Mouse (Mus musculus) lung, embryonic 16.5 days (tissue): ENCODE measurements around the gene Usf1. TPM values are rescaled to one million over a fixed set of nuclear protein-coding genes. Genes with fewer than 3 reads are reported as not detected.

Experiments
- ATAC-seq: fragments of 200-750 bp; cut with Nextera tagmentation; 2 replicates; pipeline ENCODE4 v1.8.0; 2017; ENCODE audit warnings: low read depth, mild to moderate bottlenecking, moderate library complexity
- H3K27ac ChIP-seq: fragments of 300-500 bp; sonication (generic); 2 replicates; pipeline ENCODE4 v1.5.1; 2014; ENCODE audit warnings: mild to moderate bottlenecking, control low read depth, low read length
- H3K27me3 ChIP-seq: fragments of 300-500 bp; sonication (generic); 2 replicates; pipeline ENCODE4 v1.6.1; 2014; ENCODE audit warnings: low read depth, low read length, mixed read lengths; ENCODE audit not compliant: control insufficient read depth, insufficient read depth
- H3K36me3 ChIP-seq: fragments of 300-500 bp; sonication (generic); 2 replicates; pipeline ENCODE4 v1.6.1; 2014; ENCODE audit warnings: low read length; ENCODE audit not compliant: control insufficient read depth, insufficient read depth
- H3K4me1 ChIP-seq: fragments of 300-500 bp; sonication (generic); replicated peaks from 2 replicates; pipeline ENCODE4 v1.6.1; 2014; ENCODE audit warnings: low read length, mixed read lengths; ENCODE audit not compliant: control insufficient read depth, insufficient read depth
- H3K4me2 ChIP-seq: fragments of 300-500 bp; sonication (generic); 2 replicates; pipeline ENCODE4 v1.6.1; 2014; ENCODE audit warnings: low read depth, low read length, control low read depth
- H3K4me3 ChIP-seq: fragments of 300-500 bp; sonication (generic); 2 replicates; pipeline ENCODE4 v1.5.1; 2014; ENCODE audit warnings: mild to moderate bottlenecking, low read length, control low read depth
- H3K9ac ChIP-seq: fragments of 300-500 bp; sonication (generic); 2 replicates; pipeline ENCODE4 v1.6.1; 2014; ENCODE audit warnings: low read length, control low read depth
- H3K9me3 ChIP-seq: fragments of 300-500 bp; sonication (generic); 2 replicates; pipeline ENCODE4 v1.6.1; 2016; ENCODE audit warnings: low read length; ENCODE audit not compliant: control insufficient read depth
- WGBS: fragments of 180-500 bp; shearing (Covaris S2); extraction: QIAGEN DNeasy Blood & Tissue Kit; methylation state at CpG from one replicate; pipeline ENCODE4 v1.1.7; 2014; 5-methylcytosine and 5-hydroxymethylcytosine counted together
- polyA plus RNA-seq: library from polyadenylated mRNA; unstranded; fragments of >200 nt; fragmentation: Nextera tagmentation; extraction: Ambion mirVana; gene quantifications from 2 replicates; pipeline ENCODE4 v1.2.1, GENCODE M21; 2015

Usf1 gene
- polyA plus RNA-seq, 1 experiment from 2014 or later, result 81.7 TPM

- Histone ChIP-seq H3K27ac (no peak overlapping the region), H3K9ac (no peak overlapping the region), H3K9me3 (no peaks in the 10 kb centered on the region), H3K27me3 (peaks cover 2% of the 10 kb centered on the region; the same call in 1 of the 2 replicates), H3K36me3 (no peaks in the 10 kb centered on the region), H3K4me1 (peaks cover 5% of the 10 kb centered on the region), H3K4me2 (no peak overlapping the region), H3K4me3 (no peak overlapping the region)
- 80% methylated on average over 11 of the region's 11 CpGs for WGBS
- ATAC-seq, result no peak
Measured at GRCm38 (mm10) chr1:171382096-171382620, 29.0 kb upstream of the Usf1 start.

- no peak overlapping the region for H3K27ac ChIP-seq
- H3K36me3 ChIP-seq, result no peaks in the 10 kb centered on the region
- no peak overlapping the region for H3K4me2 ChIP-seq
- no peak overlapping the region for H3K4me3 ChIP-seq
- ATAC-seq, result no peak
- peaks cover 5% of the 10 kb centered on the region for H3K4me1 ChIP-seq
- no peaks in the 10 kb centered on the region for H3K9me3 ChIP-seq
- peaks cover 2% of the 10 kb centered on the region; the same call in 1 of the 2 replicates for H3K27me3 ChIP-seq
- no peak overlapping the region for H3K9ac ChIP-seq
- WGBS, result 58% methylated on average over 9 of the region's 9 CpGs
Measured at GRCm38 (mm10) chr1:171384361-171384760, 26.8 kb upstream of the Usf1 start.

GRCm38 (mm10) chr1:171385171-171385570 is 25.9 kb upstream of the Usf1 start:
- 54% methylated on average over 9 of the region's 9 CpGs for WGBS
- ATAC-seq, result no peak
- Histone ChIP-seq H3K4me2 (no peak overlapping the region), H3K27me3 (peaks cover 2% of the 10 kb centered on the region; the same call in 1 of the 2 replicates), H3K4me3 (no peak overlapping the region), H3K36me3 (no peaks in the 10 kb centered on the region), H3K9me3 (no peaks in the 10 kb centered on the region), H3K9ac (no peak overlapping the region), H3K4me1 (0 out of 2 replicates have a peak, but pooled peaks cover 2% of the 10 kb centered on the region), H3K27ac (no peak overlapping the region)

GRCm38 (mm10) chr1:171387099-171387498 is 24.0 kb upstream of the Usf1 start:
- H3K9me3 ChIP-seq, result no peaks in the 10 kb centered on the region
- no peaks in the 10 kb centered on the region for H3K27me3 ChIP-seq
- no peak overlapping the region for H3K4me3 ChIP-seq
- ATAC-seq, result peak; percentile 23; the same call in 1 of the 2 replicates
- WGBS, result 25% methylated on average over 6 of the region's 6 CpGs
- no peak overlapping the region for H3K27ac ChIP-seq
- H3K4me2 ChIP-seq, result no peak overlapping the region
- H3K36me3 ChIP-seq, result no peaks in the 10 kb centered on the region
- no peak overlapping the region for H3K9ac ChIP-seq
- no peaks in the 10 kb centered on the region for H3K4me1 ChIP-seq

- H3K4me2 ChIP-seq, result no peak within 1 kb of the TSS
- no peaks in the 10 kb centered on the region for H3K9me3 ChIP-seq
- H3K27me3 ChIP-seq, result no peaks in the 10 kb centered on the region
- WGBS, result 69% methylated on average over 15 of the region's 15 CpGs
- no peak within 1 kb of the TSS; the same call in 1 of the 2 replicates for H3K27ac ChIP-seq
- peak within 1 kb of the TSS; percentile 13; the same call in 1 of the 2 replicates for H3K4me3 ChIP-seq
- ATAC-seq, result 0 out of 2 replicates have a peak, but pooled peaks have one; percentile 35
- H3K36me3 ChIP-seq, result no peaks in the 10 kb centered on the region
- no peaks in the 10 kb centered on the region for H3K4me1 ChIP-seq
- H3K9ac ChIP-seq, result no peak within 1 kb of the TSS
Measured at GRCm38 (mm10) chr1:171388376-171389102, 22.6 kb upstream of the Usf1 start, which contains the start of gene Arhgap30. Gene Arhgap30, plus strand, starts transcription at chr1:171388954.

- H3K9me3 ChIP-seq, result no peaks in the 10 kb centered on the region
- peak; percentile 50; the same call in 1 of the 2 replicates for ATAC-seq
- H3K4me3 ChIP-seq, result no peak overlapping the region
- 62% methylated on average over 4 of the region's 4 CpGs for WGBS
- H3K36me3 ChIP-seq, result no peaks in the 10 kb centered on the region
- no peaks in the 10 kb centered on the region for H3K27me3 ChIP-seq
- no peak overlapping the region for H3K9ac ChIP-seq
- no peaks in the 10 kb centered on the region for H3K4me1 ChIP-seq
- no peak overlapping the region for H3K4me2 ChIP-seq
- H3K27ac ChIP-seq, result no peak overlapping the region
Measured at GRCm38 (mm10) chr1:171390101-171390500, 21.0 kb upstream of the Usf1 start.

- Histone ChIP-seq H3K9ac (no peak overlapping the region), H3K9me3 (no peaks in the 10 kb centered on the region), H3K4me1 (no peaks in the 10 kb centered on the region), H3K4me3 (no peak overlapping the region), H3K27ac (no peak overlapping the region), H3K27me3 (no peaks in the 10 kb centered on the region), H3K4me2 (no peak overlapping the region), H3K36me3 (no peaks in the 10 kb centered on the region)
- WGBS, result 70% methylated on average over 4 of the region's 4 CpGs
- no peak for ATAC-seq
Measured at GRCm38 (mm10) chr1:171401821-171402220, 9.3 kb upstream of the Usf1 start.

GRCm38 (mm10) chr1:171402991-171403390 is 8.1 kb upstream of the Usf1 start:
- no peak overlapping the region for H3K4me3 ChIP-seq
- no peak overlapping the region for H3K4me2 ChIP-seq
- ATAC-seq, result no peak
- no peaks in the 10 kb centered on the region for H3K9me3 ChIP-seq
- no peak overlapping the region for H3K9ac ChIP-seq
- no peaks in the 10 kb centered on the region for H3K36me3 ChIP-seq
- H3K27ac ChIP-seq, result no peak overlapping the region
- WGBS, result 82% methylated on average over 9 of the region's 9 CpGs
- H3K4me1 ChIP-seq, result no peaks in the 10 kb centered on the region
- H3K27me3 ChIP-seq, result no peaks in the 10 kb centered on the region

- Histone ChIP-seq H3K4me3 (no peak overlapping the region), H3K36me3 (no peaks in the 10 kb centered on the region), H3K27me3 (no peaks in the 10 kb centered on the region), H3K9me3 (no peaks in the 10 kb centered on the region), H3K9ac (no peak overlapping the region), H3K4me2 (no peak overlapping the region), H3K4me1 (no peaks in the 10 kb centered on the region), H3K27ac (no peak overlapping the region)
- 66% methylated on average over 5 of the region's 5 CpGs for WGBS
- ATAC-seq, result no peak
Measured at GRCm38 (mm10) chr1:171407263-171407662, 3.9 kb upstream of the Usf1 start.
